Mouse (Mus musculus) WW6 (cell line): ENCODE measurements around the gene Hoxd1.

Source experiments
- DNase-seq: peaks from one replicate; pipeline ENCODE4 v3.0.0-alpha.2; 2013; ENCODE audit warnings: low read depth, low spot score

Hoxd1 gene

DNA sequence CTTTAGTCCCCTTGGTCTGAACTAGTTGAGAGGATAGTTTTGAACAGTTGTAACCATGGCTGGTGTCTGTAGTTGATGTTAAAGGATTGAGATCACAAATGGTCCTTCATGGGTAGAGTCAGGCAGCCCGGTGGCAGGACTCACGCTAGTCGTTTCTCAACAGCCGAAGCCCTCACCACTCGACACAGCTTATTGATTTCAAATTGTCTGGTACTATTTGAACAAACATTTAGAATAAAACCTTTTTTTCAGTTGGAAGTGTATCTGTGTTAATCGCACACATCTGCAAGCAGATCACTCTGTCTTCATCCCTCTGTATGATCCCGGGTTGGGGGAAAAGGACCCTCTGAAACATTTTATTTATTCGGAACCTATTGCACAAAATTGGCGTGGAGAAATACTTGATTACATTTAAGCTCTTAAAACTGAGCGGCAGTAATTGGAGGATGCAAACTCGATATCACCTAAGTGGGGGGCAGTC is 15.1 kb upstream of the Hoxd1 start:
- no peak for DNase-seq

GRCm38 (mm10) chr2:74748436-74748995 is 14.3 kb upstream of the Hoxd1 start:
- no peak for DNase-seq

GRCm38 (mm10) chr2:74749337-74750121 is 13.3 kb upstream of the Hoxd1 start:
- no peak for DNase-seq

DNA sequence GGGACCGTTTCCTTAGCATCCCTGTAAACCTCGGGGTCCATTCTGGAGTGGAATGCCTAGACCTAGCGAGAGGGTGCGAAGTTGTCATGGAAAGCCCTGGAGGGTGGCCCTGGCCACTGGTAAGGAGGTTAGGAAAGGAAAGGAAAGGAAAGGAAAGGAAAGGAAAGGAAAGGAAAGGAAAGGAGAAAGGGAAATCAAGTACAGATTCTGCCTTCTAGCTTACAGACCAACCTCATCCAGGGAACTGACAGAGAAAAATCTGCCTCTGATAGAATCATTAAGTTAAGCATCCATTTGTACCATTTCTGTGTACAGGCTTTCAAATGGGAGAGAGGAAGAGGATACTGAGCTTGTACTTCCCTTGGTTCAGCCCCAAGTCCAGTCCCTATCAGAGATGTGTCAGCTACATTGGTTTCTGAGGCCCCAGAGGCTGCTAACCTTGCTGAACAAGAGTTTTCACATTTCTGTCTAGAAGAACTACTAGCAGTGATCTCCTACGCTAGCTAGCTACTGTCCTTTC is 12.0 kb upstream of the Hoxd1 start:
- DNase-seq = no peak

DNA sequence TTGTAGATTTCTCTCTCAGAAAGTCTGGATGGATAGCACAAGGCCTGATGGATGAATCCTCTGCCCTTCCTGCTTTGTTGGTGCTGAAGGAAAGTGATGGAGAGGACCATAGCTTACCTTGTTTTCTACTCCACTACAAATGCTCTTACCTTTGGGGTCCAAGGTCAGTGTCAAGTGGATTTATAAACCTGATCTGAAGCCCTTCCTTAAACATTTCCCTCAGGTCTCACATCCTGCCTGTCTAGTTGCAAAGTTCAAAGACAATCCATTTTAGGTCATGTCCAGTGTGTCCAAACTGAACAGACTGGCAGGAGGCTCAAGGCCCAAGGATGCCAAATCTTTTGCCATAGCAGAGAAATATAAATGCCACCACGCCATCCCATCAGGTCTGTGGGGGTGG is 10.9 kb upstream of the Hoxd1 start:
- DNase-seq = no peak

DNA sequence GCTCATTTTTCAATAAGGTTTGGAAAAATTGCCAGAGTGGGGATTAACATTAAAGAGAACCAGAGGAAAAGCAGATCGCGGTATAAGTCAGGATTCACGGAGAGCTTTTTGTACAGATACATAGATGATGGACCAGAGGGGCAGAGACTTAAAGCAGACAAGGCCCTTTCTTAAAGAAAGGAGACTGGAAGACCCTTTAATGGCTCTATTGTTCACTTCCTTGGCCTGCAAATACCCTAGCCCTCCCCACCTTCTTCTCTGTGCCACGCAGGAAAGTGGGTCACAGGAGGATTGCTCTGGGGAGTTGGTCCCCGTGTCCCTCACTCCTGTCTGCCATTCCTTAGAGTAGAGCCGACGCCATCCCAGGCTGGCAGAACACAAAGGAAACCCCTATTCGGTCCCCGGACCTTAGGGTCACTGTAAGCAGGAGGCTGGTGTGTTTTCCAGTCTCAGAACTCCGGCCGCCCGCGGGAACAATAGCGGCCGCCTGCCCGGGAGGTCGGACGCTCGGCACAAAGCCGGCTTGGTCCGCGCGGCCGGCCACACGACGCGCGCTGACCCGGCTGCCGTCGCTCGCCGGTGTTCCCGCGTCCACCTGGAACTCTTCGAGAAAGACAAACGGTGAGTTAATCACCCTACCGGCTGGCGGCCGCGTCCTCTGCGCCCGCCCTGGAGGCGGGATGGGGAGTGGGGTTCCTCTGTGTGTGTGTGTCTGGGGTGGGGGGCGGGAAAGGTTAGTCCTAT is 10.2 kb upstream of the Hoxd1 start:
- DNase-seq = no peak

DNA sequence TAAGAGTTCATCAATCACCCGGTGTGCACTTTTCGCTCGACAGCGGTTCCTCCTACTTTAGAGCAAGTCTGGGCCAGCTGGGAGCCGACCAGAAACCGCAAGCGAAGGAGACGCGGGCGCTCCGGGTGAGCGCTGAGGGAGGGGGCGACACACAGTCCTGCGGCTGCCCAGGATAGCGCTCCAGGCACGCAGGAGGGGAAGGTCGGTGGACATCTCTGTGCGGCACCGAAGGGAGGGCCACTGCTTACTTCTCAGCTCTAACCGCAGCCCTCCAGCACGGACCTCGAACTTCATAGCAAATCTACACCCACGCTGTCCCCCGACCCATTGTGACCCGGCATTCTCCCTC is 9.6 kb upstream of the Hoxd1 start:
- DNase-seq = no peak

DNA sequence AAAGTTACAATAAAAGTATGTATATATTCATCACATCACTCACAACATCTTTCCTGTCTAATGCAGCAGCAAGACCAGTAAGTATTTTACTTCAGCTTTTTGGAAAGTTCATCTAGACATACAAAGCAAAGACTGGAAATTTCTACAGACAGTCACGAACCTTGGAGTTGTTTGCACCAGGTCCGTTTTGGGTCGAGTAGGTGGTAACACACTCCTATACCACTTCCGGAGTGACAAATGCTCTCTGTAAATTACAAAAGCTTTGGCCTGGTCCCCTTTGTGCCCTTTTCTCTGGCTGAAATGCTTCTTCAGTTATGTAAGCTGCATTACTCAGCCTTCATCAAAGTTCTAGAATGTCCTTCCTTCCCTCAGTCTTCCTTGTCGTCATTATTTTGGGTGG is 9.1 kb upstream of the Hoxd1 start:
- DNase-seq = no peak

- no peak for DNase-seq
Observed at GRCm38 (mm10) chr2:74760146-74760545, 2.6 kb upstream of the Hoxd1 start.

DNA sequence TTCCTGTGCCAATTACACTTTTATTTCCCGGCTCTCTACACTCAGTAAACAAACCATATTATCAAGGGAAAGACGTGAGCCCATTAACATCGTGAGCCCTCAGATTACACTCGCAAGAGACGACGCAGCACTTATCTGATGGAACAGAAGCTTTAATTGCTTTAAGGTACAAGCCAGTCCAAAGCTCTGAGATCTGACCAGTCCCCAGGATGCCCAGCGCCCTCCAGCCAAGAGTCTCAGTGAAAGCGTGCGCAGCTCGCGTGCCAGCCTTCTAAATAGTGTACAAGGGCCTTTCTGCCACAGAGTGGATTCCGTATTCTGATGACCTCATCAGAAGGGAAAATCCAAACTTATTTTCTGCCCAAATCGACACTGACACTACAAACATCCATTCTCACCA is 839 bp upstream of the Hoxd1 start:
- DNase-seq = no peak

GRCm38 (mm10) chr2:74763245-74763735 is 510 bp downstream of the Hoxd1 start:
- no peak for DNase-seq

DNA sequence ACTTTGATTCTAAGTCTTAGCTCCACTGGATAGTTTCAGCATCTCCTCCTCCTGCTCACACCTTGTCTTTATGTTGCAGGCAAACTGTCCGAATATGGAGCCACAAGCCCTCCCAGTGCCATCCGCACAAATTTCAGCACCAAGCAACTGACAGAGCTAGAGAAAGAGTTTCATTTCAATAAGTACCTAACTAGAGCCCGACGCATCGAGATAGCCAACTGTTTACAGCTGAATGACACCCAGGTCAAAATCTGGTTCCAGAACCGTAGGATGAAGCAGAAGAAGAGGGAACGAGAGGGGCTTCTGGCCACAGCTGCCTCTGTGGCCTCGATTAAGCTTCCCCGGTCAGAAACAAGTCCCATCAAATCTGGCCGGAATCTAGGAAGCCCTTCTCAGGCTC is 1.2 kb downstream of the Hoxd1 start:
- DNase-seq = no peak

GRCm38 (mm10) chr2:74774359-74774758 is 11.6 kb downstream of the Hoxd1 start:
- DNase-seq = no peak

DNA sequence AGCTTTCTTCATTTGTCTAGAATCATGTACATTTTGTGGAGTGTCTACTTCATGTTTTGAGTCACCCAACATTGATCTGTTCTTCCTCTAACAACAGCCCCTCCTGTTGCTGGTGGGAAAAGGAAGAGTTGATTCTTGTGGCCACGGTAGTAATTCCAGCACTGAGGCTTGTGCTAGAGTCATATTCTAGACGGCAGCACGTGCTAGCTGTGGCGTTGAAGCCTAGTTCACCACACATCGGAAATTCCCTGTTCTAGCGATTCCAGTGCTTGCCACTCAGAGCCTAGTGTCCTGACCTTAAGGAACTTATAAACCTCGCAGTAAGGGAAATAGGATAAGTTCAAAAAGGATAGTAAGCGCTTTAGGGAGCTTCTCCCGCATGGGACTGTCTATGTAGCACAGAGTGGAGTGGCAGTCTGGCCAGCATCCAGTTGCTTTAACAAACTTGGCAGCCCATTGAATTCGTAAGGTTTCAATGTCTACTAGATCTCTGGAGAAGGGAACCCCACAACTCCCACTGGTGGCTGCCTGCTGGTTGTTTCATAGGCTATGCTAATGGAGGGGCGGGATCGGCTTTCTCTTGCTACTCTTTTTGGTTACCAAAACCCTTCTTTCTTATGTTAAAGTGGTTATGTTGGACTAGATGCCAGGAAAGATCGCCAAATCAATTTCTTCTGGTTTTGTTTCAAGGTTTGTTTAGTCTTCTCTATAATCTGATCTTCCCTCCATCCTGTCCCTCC is 14.9 kb downstream of the Hoxd1 start:
- DNase-seq = no peak

DNA sequence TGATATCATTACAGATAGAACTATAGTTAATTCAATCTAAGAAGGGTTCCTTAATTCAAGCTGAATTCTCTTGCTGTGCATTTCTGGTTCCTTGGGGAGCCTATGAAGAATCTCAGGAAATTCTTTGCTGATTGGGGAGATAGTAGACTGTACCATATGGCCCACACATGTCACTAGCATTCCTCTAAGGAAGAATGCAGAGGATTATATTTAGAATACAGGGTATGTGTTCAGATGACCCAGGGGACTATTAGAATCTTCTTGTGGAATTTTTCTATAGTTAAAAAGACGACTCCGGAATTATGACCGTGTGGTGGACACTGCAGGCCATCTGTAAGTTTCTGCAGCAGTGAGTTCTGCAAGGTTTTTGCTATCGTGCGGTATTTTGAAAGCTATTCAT is 18.6 kb downstream of the Hoxd1 start:
- no peak for DNase-seq

DNA sequence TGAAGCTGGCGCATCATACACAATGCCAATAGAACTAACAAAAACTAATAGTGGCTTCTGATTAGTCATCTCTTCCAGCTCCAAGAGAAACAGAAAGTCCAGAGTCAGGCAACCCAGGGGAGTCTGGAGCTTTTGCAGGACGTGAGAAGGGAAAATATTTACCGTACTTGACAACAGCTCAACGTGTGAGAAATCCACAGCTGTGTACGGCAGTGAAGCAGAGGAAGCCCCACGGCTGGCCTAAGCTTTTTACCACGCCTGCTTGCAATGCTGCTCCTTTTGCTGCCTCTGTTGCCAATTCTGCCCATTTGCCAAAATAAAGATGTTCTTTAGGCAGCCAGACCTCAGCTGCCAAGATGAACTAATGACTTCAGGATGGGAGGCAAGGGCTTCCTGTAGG is 32.8 kb downstream of the Hoxd1 start:
- DNase-seq = no peak

- DNase-seq = no peak
Observed at GRCm38 (mm10) chr2:74808431-74808830, 45.7 kb downstream of the Hoxd1 start.
